Mouse (Mus musculus): ENCODE data around the gene Utrn. TPM values are rescaled to one million over a fixed set of nuclear protein-coding genes. Genes with fewer than 3 reads are reported as not detected.

Utrn gene
- total RNA-seq, 2 experiments from 2014 or later, result 36.1 to 50.0 TPM

DNA sequence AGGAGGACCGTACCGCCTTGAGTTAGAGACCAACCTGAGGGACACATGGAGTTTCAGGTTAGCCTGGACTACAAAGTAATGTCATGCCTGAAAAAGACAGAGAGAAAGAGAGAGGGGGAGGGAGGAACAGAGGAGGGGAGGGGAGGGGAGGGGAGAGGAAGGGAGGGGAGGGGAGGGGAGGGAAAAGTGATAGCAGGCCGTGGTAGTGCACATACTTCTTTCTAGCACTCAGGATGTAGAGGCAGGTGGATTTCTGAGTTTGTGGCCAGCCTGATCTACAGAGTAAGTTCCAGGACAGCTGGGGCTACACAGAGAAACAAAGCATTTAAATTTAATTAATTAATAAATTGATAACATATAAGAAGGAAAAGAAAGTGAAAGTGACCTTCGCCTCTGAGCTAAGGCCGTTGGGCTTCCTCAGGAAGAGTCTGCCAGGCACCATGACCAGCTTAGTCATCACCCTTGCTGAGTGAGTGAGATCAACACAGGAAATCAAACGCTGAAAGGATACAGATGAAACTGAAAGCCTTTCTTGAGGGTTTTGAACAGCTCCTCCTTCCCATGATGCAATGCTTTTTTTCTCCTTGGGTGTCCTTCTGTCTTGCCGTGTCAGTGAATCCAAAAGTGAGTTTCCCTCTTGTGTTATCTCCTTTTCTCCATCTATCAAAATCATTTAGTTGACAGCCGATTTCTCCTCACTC is 5.6 kb upstream of the Utrn start:
- peak; percentile 96 for ATAC-seq (ENCODE audit: poor library complexity, severe bottlenecking)

DNA sequence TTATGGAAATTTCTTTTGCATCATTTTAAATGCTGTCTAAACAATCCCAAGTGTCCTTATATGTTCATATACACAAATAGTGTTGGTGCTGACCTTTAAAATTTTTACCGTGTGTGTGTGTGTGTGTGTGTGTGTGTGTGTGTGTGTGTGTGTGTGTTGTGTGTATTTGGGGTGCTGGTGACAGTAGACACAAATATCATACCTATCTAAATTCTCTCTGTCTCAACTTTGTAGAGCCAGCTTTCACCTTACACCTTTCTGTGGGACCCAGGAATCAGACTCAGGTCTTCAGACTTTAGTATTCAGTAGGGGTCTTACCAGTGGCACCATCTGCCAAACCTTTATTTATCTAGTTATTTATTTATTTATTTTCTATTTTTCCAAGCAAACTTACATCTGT is 681 bp upstream of the Utrn start:
- ATAC-seq (ENCODE audit: poor library complexity, severe bottlenecking), result no peak

- peak; percentile 75 for ATAC-seq (ENCODE audit: poor library complexity, severe bottlenecking)
These were observed 756 bp downstream of the Utrn start for GRCm38 (mm10) chr10:12868189-12869028.

GRCm38 (mm10) chr10:12867733-12868188 is 1.4 kb downstream of the Utrn start:
- ATAC-seq (ENCODE audit: poor library complexity, severe bottlenecking), result no peak

DNA sequence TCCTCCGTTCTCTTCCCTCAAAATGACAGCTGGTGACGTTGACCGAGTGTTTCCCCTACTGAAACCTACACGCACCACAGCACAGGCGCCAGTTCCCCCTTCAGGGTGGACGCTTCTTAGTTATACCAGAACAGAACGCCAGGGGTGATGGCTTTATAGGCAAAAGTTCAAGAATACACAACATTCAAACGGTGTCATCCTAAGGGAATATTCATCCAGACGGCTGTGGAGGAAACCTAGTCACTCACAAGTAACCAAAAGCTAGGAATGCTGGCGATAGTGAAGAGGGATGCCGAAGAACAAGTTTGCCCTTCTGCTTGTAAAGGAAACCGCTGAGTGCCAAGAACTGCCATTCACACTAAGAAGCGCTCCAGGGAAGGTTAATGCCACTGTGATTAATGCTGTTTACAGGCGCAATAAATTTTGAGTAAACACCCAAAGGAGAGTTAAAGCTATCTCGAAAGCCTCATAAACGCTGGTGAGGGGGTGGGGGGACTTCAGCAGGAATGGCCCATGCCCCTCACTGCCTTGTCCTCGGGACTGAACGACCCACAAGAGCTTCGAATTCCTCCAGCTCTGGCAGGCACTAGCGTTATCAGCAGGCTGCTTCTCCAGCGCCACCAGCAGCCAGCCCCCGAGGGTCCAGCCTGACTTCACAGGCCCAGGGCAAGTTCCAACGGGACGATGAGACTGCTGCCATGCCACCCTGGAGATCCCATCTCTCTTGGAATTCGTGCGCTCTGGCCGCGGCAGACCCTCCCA is 2.0 kb downstream of the Utrn start:
- ATAC-seq (ENCODE audit: poor library complexity, severe bottlenecking), result peak; percentile 70

GRCm38 (mm10) chr10:12865201-12865600 is 4.0 kb downstream of the Utrn start:
- no peak for ATAC-seq (ENCODE audit: poor library complexity, severe bottlenecking)

DNA sequence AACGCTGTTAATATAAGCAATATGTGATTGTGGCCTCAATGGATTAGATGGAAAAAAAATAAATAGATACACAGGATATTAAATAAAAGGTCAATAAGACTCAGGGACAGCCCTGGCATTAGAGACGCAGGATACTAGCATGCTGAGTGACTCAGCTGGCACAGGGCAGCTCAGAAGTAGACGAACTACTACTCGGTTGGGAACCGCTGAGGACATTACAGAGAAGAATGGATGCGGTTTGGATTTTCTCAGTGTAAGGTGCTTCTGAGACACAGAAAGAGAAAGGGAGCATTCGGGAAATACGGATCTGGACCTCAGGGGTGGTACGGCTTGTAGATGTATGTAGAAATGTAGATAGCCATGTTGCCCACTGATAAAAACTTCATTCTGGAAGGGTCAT is 5.6 kb downstream of the Utrn start:
- ATAC-seq (ENCODE audit: poor library complexity, severe bottlenecking), result no peak

GRCm38 (mm10) chr10:12862047-12862446 is 7.1 kb downstream of the Utrn start:
- ATAC-seq (ENCODE audit: poor library complexity, severe bottlenecking), result no peak

DNA sequence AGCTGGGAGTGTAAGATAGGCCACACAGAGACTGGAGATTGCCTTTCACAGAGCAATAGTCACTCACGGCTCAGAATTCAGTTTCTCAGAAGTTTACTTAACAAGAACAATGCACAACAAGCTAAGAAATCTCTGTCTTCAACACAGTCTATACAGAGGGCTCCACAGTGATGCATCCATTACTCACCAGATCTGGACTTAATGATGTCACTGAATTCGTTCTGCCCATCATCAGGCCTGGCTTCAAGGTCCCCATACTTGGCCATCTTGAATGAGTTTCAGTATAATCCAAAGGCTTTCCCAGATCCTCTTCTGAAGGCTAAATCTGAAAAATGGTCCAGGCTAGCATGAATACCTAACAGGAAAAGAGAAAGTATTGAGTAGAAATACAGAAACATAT is 7.8 kb downstream of the Utrn start:
- no peak for ATAC-seq (ENCODE audit: poor library complexity, severe bottlenecking)

GRCm38 (mm10) chr10:12860765-12861164 is 8.4 kb downstream of the Utrn start:
- ATAC-seq (ENCODE audit: poor library complexity, severe bottlenecking), result no peak

- no peak for ATAC-seq (ENCODE audit: poor library complexity, severe bottlenecking)
These were observed 8.8 kb downstream of the Utrn start for GRCm38 (mm10) chr10:12860331-12860730.

- ATAC-seq (ENCODE audit: poor library complexity, severe bottlenecking), result no peak
These were observed 11.1 kb downstream of the Utrn start for GRCm38 (mm10) chr10:12858017-12858416.

DNA sequence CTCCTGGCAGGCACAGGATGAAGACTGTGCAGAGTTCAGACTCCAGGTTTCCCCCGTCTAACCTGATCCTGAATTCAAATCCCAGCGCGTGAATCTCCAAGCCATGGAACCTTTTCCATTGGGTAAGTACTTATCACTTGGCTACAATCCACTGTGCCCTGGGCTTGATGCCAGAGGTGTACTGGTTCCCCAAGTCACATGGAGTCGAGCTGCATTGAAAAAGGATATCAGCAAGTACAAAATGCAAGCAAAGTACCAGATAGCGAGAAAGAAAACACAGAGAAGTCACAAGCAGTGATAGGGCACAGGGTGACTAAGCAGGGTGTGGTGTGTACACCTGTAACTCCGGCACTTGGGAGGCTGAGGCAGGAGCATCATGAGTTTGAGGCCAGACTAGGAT is 14.9 kb downstream of the Utrn start:
- no peak for ATAC-seq (ENCODE audit: poor library complexity, severe bottlenecking)

GRCm38 (mm10) chr10:12853776-12854175 is 15.4 kb downstream of the Utrn start:
- no peak for ATAC-seq (ENCODE audit: poor library complexity, severe bottlenecking)

DNA sequence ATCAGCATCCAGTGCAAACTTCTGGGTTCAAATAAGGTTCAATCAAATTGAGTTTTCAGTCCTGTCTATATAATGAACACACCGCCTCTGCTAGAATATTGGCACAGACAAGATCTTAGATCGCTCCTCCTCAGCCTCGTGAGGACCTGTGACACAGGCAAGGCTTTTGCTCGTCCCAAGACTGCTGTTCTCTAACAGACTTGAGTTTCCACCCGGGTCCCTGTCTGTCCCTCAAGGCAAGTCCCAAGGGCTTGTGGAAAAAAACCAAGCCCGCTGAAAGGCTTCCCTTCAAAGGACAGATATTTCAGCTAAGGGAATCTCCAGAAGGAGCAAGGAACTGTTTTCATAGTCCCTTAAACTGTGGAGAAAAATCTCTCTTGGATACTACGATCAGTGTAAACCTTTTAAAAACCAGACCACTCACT is 16.0 kb downstream of the Utrn start:
- no peak for ATAC-seq (ENCODE audit: poor library complexity, severe bottlenecking)

DNA sequence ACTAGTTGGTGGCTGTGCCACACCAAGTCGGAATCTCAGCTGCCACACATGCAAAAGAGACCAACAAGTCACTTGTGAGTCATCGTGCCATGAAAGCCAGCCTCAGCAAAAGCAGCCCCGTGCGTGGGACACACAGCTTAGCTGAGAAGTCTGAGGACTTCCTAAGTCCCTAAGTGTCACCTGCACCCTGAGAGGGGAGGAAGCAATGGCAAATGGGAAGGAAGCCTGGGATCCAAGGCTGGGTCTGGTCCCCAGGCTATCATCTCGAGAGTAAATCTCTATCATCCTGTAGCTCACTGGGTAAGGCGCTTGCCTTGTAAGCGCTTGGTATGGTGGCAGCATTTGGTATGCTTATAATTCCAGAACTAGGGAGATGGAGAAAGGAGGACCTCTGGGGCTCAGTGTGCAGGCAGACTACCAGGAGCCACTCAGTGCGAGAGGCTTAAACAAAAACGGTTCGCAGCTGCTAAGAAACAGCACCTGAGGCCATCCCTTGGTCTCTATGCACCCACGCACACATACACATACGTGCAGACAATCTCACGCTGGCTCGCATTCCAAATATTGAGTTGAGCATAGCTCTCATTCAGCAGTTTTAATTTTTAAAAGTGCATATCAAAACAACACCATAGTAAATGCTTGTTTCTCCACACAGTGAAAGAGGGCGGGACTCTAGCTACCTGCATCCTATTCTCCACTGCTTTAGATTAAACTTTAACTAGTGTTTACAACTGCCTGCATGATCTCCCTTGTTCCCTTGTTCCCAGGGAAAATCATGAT is 16.6 kb downstream of the Utrn start:
- ATAC-seq (ENCODE audit: poor library complexity, severe bottlenecking), result no peak

- ATAC-seq (ENCODE audit: poor library complexity, severe bottlenecking), result no peak
These were observed 18.2 kb downstream of the Utrn start for GRCm38 (mm10) chr10:12850781-12851471.

DNA sequence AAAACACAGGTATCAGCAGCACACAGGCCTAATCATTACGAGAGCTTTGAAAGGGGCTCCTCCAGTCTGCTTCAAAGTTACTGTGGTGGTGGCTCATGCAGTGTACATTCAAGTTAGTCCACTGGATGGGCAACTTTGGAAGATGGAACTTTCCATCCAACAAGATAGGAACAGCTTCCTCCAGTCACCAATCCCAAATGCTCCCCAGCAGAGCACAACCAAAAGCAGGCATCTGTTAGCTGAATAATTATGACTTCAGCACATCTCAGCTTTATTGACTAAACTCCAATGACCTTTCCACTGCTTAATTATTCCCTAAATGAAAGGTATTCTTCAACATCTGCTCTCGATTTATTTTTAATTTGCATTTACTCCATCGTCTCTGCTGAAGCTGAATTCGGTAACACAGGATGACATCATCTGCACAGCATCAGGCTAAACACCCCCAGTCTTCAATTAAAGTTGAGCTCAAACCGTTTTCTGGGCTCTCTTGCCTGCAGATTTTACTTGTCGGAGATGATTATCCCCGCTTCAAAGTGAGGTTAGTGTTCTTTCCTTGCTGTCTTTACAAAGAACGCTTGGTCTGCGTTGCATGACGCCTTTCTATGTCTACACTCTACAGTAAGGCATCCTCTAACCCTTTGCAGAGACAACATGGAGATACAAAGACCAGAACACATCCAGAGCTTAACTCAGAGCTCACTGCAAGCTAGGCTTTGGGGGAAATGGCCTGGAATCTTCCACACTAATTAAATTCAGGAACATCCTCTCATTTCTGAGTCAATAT is 20.6 kb downstream of the Utrn start:
- ATAC-seq (ENCODE audit: poor library complexity, severe bottlenecking), result no peak

- peak; percentile 49 for ATAC-seq (ENCODE audit: poor library complexity, severe bottlenecking)
These were observed 26.6 kb downstream of the Utrn start for GRCm38 (mm10) chr10:12842543-12842942.

Data from megakaryocyte, adult 5-6 weeks (primary cell).